Mouse (Mus musculus): ENCODE results near the gene Acvr2b. TPM values are rescaled to one million over a fixed set of nuclear protein-coding genes. Genes with fewer than 3 reads are reported as not detected.

Gene Acvr2b
- polyA plus RNA-seq, 1 experiment from 2014 or later, result 16.4 TPM

GRCm38 (mm10) chr9:119469691-119470353 lies 67.9 kb downstream of the Acvr2b start:
- Histone ChIP-seq H3K36me3 (ENCODE audit: control insufficient read depth, insufficient read depth, low read length) (peaks cover 10% of the 10 kb centered on the region), H3K4me3 (ENCODE audit: low read depth, low read length) (no peak overlapping the region), H3K27me3 (replicated peaks; ENCODE audit: control insufficient read depth, insufficient read depth, low read length) (no peaks in the 10 kb centered on the region), H3K9ac (ENCODE audit: low read depth, low read length) (no peak overlapping the region), H3K27ac (ENCODE audit: low read depth, low read length) (no peak overlapping the region), H3K9me3 (ENCODE audit: control insufficient read depth, low read length) (no peaks in the 10 kb centered on the region), H3K4me1 (replicated peaks; ENCODE audit: control insufficient read depth, insufficient read depth, low read length) (peaks cover 12% of the 10 kb centered on the region), H3K4me2 (no peak overlapping the region)
- no peak for DNase-seq (ENCODE audit: low spot score)
- peak; percentile 93 for ATAC-seq (replicated peaks; ENCODE audit: low FRiP score)
- 57% methylated on average over 8 of the region's 8 CpGs for WGBS

GRCm38 (mm10) chr9:119472412-119472918 lies 70.5 kb downstream of the Acvr2b start:
- ATAC-seq (replicated peaks; ENCODE audit: low FRiP score) (no peak), DNase-seq (ENCODE audit: low spot score) (no peak)
- Histone ChIP-seq H3K9me3 (ENCODE audit: control insufficient read depth, low read length) (no peaks in the 10 kb centered on the region), H3K4me1 (replicated peaks; ENCODE audit: control insufficient read depth, insufficient read depth, low read length) (peaks cover 12% of the 10 kb centered on the region), H3K9ac (ENCODE audit: low read depth, low read length) (no peak overlapping the region), H3K4me3 (ENCODE audit: low read depth, low read length) (no peak overlapping the region), H3K27me3 (replicated peaks; ENCODE audit: control insufficient read depth, insufficient read depth, low read length) (no peaks in the 10 kb centered on the region), H3K27ac (ENCODE audit: low read depth, low read length) (no peak overlapping the region; the same call in 1 of the 2 replicates), H3K36me3 (ENCODE audit: control insufficient read depth, insufficient read depth, low read length) (no peaks in the 10 kb centered on the region; the same call in 1 of the 2 replicates), H3K4me2 (no peak overlapping the region)
- WGBS, result 70% methylated on average over 11 of the region's 11 CpGs

- no peak overlapping the region; the same call in 1 of the 2 replicates for H3K27ac ChIP-seq (ENCODE audit: low read depth, low read length)
- H3K4me1 ChIP-seq (replicated peaks; ENCODE audit: control insufficient read depth, insufficient read depth, low read length), result peaks cover 12% of the 10 kb centered on the region
- no peaks in the 10 kb centered on the region for H3K36me3 ChIP-seq (ENCODE audit: control insufficient read depth, insufficient read depth, low read length)
- 88% methylated on average over 1 of the region's 1 CpGs for WGBS
- ATAC-seq (replicated peaks; ENCODE audit: low FRiP score), result no peak
- H3K27me3 ChIP-seq (replicated peaks; ENCODE audit: control insufficient read depth, insufficient read depth, low read length), result no peaks in the 10 kb centered on the region
- no peak overlapping the region for H3K9ac ChIP-seq (ENCODE audit: low read depth, low read length)
- no peak overlapping the region for H3K4me3 ChIP-seq (ENCODE audit: low read depth, low read length)
- H3K4me2 ChIP-seq, result no peak overlapping the region
- no peak for DNase-seq (ENCODE audit: low spot score)
- H3K9me3 ChIP-seq (ENCODE audit: control insufficient read depth, low read length), result no peaks in the 10 kb centered on the region
Observed at GRCm38 (mm10) chr9:119473011-119473410, 71.1 kb downstream of the Acvr2b start.

GRCm38 (mm10) chr9:119473608-119474164 lies 71.8 kb downstream of the Acvr2b start:
- DNase-seq (ENCODE audit: low spot score) (no peak), ATAC-seq (replicated peaks; ENCODE audit: low FRiP score) (no peak)
- Histone ChIP-seq H3K4me2 (no peak overlapping the region), H3K4me3 (ENCODE audit: low read depth, low read length) (no peak overlapping the region), H3K4me1 (replicated peaks; ENCODE audit: control insufficient read depth, insufficient read depth, low read length) (peaks cover 12% of the 10 kb centered on the region), H3K27me3 (replicated peaks; ENCODE audit: control insufficient read depth, insufficient read depth, low read length) (no peaks in the 10 kb centered on the region), H3K27ac (ENCODE audit: low read depth, low read length) (no peak overlapping the region), H3K36me3 (ENCODE audit: control insufficient read depth, insufficient read depth, low read length) (no peaks in the 10 kb centered on the region), H3K9ac (ENCODE audit: low read depth, low read length) (no peak overlapping the region), H3K9me3 (ENCODE audit: control insufficient read depth, low read length) (no peaks in the 10 kb centered on the region)
- 76% methylated on average over 9 of the region's 9 CpGs for WGBS

GRCm38 (mm10) chr9:119474717-119475611 lies 73.0 kb downstream of the Acvr2b start:
- ATAC-seq (replicated peaks; ENCODE audit: low FRiP score) (peak; percentile 32; the same call in 1 of the 2 replicates), DNase-seq (ENCODE audit: low spot score) (no peak)
- Histone ChIP-seq H3K27ac (ENCODE audit: low read depth, low read length) (no peak overlapping the region), H3K4me2 (no peak overlapping the region), H3K4me1 (replicated peaks; ENCODE audit: control insufficient read depth, insufficient read depth, low read length) (peaks cover 3% of the 10 kb centered on the region), H3K27me3 (replicated peaks; ENCODE audit: control insufficient read depth, insufficient read depth, low read length) (no peaks in the 10 kb centered on the region), H3K9ac (ENCODE audit: low read depth, low read length) (no peak overlapping the region), H3K4me3 (ENCODE audit: low read depth, low read length) (no peak overlapping the region), H3K36me3 (ENCODE audit: control insufficient read depth, insufficient read depth, low read length) (no peaks in the 10 kb centered on the region), H3K9me3 (ENCODE audit: control insufficient read depth, low read length) (no peaks in the 10 kb centered on the region)
- WGBS, result 54% methylated on average over 15 of the region's 15 CpGs

- no peak overlapping the region for H3K9ac ChIP-seq (ENCODE audit: low read depth, low read length)
Observed at GRCm38 (mm10) chr9:119477754-119478153, 75.8 kb downstream of the Acvr2b start.

GRCm38 (mm10) chr9:119478345-119478744 lies 76.4 kb downstream of the Acvr2b start:
- no peak overlapping the region for H3K9ac ChIP-seq (ENCODE audit: low read depth, low read length)
- no peak overlapping the region for H3K27ac ChIP-seq (ENCODE audit: low read depth, low read length)
- ATAC-seq (replicated peaks; ENCODE audit: low FRiP score) (no peak), DNase-seq (ENCODE audit: low spot score) (no peak)
- WGBS, result 78% methylated on average over 11 of the region's 11 CpGs
- H3K9me3 ChIP-seq (ENCODE audit: control insufficient read depth, low read length), result no peaks in the 10 kb centered on the region
- no peaks in the 10 kb centered on the region for H3K27me3 ChIP-seq (replicated peaks; ENCODE audit: control insufficient read depth, insufficient read depth, low read length)
- no peaks in the 10 kb centered on the region for H3K36me3 ChIP-seq (ENCODE audit: control insufficient read depth, insufficient read depth, low read length)
- no peak overlapping the region for H3K4me2 ChIP-seq
- no peak overlapping the region for H3K4me3 ChIP-seq (ENCODE audit: low read depth, low read length)
- H3K4me1 ChIP-seq (replicated peaks; ENCODE audit: control insufficient read depth, insufficient read depth, low read length), result no peaks in the 10 kb centered on the region

More at GRCm38 (mm10) chr9:119477754-119478153, 75.8 kb downstream of the Acvr2b start:
- no peak overlapping the region for H3K4me3 ChIP-seq (ENCODE audit: low read depth, low read length)
- ATAC-seq (replicated peaks; ENCODE audit: low FRiP score) (no peak), DNase-seq (ENCODE audit: low spot score) (no peak)
- no peaks in the 10 kb centered on the region for H3K27me3 ChIP-seq (replicated peaks; ENCODE audit: control insufficient read depth, insufficient read depth, low read length)
- H3K4me2 ChIP-seq, result no peak overlapping the region
- H3K4me1 ChIP-seq (replicated peaks; ENCODE audit: control insufficient read depth, insufficient read depth, low read length), result no peaks in the 10 kb centered on the region
- H3K9me3 ChIP-seq (ENCODE audit: control insufficient read depth, low read length), result no peaks in the 10 kb centered on the region
- WGBS, result 43% methylated on average over 6 of the region's 6 CpGs
- no peaks in the 10 kb centered on the region for H3K36me3 ChIP-seq (ENCODE audit: control insufficient read depth, insufficient read depth, low read length)
- no peak overlapping the region for H3K27ac ChIP-seq (ENCODE audit: low read depth, low read length)

- DNase-seq (ENCODE audit: low spot score) (no peak), ATAC-seq (replicated peaks; ENCODE audit: low FRiP score) (no peak)
- no peaks in the 10 kb centered on the region for H3K27me3 ChIP-seq (replicated peaks; ENCODE audit: control insufficient read depth, insufficient read depth, low read length)
- no peak overlapping the region for H3K9ac ChIP-seq (ENCODE audit: low read depth, low read length)
- H3K4me3 ChIP-seq (ENCODE audit: low read depth, low read length), result no peak overlapping the region
- H3K36me3 ChIP-seq (ENCODE audit: control insufficient read depth, insufficient read depth, low read length), result no peaks in the 10 kb centered on the region
- no peak overlapping the region for H3K4me2 ChIP-seq
- H3K4me1 ChIP-seq (replicated peaks; ENCODE audit: control insufficient read depth, insufficient read depth, low read length), result no peaks in the 10 kb centered on the region
- no peaks in the 10 kb centered on the region for H3K9me3 ChIP-seq (ENCODE audit: control insufficient read depth, low read length)
- 64% methylated on average over 8 of the region's 8 CpGs for WGBS
- H3K27ac ChIP-seq (ENCODE audit: low read depth, low read length), result no peak overlapping the region
Observed at GRCm38 (mm10) chr9:119479297-119479696, 77.4 kb downstream of the Acvr2b start.
